23 mouse cellular contexts compared by ENCODE assay signal in the genomic region with DNA sequence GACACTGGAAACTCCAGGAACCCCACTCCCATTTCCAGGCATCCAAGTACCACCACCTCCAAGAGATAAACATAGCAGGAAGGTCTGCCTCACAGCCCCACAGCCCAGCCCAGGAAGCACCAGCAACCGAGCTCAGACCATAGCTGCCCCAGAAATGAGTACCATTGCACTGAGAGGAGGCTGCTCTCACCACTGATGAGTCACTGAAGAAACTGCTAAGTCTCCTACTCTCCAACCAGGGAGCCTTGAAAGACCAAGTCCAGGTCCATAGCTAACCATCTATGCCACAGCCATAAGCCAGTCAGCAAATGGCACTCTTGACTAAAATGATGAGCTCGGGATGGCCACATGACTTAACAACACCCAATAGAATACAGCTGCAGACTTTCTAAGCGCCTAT. TPM values are rescaled to one million over a fixed set of nuclear protein-coding genes. Genes with fewer than 3 reads are reported as not detected.
DNase-seq lines count a peak whose midpoint lies in the region; ATAC-seq lines count a peak whose summit lies in the region.
"Had no signal": no experiment of that assay in that cellular context is flagged by ENCODE, and none has a peak within 500 bp of the region (broad histone marks: within the 10 kb centered on the region; RNA-seq: fewer than 3 reads in every experiment).

No protein-coding gene starts in this region.

- ATAC-seq in frontal cortex, adult (ENCODE audit: low TSS enrichment) = peak; percentile 64; the same call in 1 of the 2 replicates
- ATAC-seq: activated CD4-positive, CD25-positive, alpha-beta regulatory T cell, adult 4 months; CD4-positive, CD25-positive, alpha-beta regulatory T cell, adult 4 months; Patski had no signal

- DNase-seq in frontal cortex, postnatal 36 days (ENCODE audit: low spot score in 2 of 2) = no peak
- DNase-seq in 3T3-L1 (ENCODE audit: low read depth, low spot score) (peak; percentile 31), 416B (ENCODE audit: low read depth) (peak; percentile 59)
- peak; percentile 47 for DNase-seq in brain, adult 2 months (ENCODE audit: low read depth, low spot score)
- DNase-seq in embryo, embryonic 10.5 days (ENCODE audit: low spot score) = no peak
- no peak for DNase-seq in gastrocnemius, postnatal 4 days (ENCODE audit: low spot score in 2 of 2)
- no peak for DNase-seq in lung, postnatal 25 days (ENCODE audit: low spot score)
- DNase-seq: adrenal gland, adult 2 months; adrenal gland, adult 8-10 months; adrenal gland, postnatal 10 days; adrenal gland, postnatal 14 days; adrenal gland, postnatal 25 days; adrenal gland, postnatal 36 days; B cell, adult 2 months; cerebellum, adult 11 months; cerebellum, adult 11-12 months; cerebellum, adult 18-20 months; cerebellum, adult 2 months; cerebellum, adult 8-10 months had no signal

RNA-seq across cellular contexts. Expression of a gene that starts 13.8 kb away (rescaled TPM):
- total RNA-seq in gastrocnemius, postnatal 4 days (2021) = 10 to 100 TPM; 17.8 to 18.7 TPM

RNA-seq across cellular contexts. Expression of a gene that starts 31.4 kb away (rescaled TPM):
- total RNA-seq in gastrocnemius, postnatal 4 days (2021) = 1 to 10 TPM; 1.3 to 2.9 TPM

Comparison
In these comparisons a context has a peak if more than half of its experiments do, and no peak if none do; other contexts are left out.
1. DNase-seq: peak in 3T3-L1 (single experiment), 416B (single experiment) and brain, adult 2 months (single experiment); none in frontal cortex, postnatal 36 days (0 of 2), embryo, embryonic 10.5 days (single experiment), gastrocnemius, postnatal 4 days (0 of 2) and lung, postnatal 25 days (single experiment).